Mouse (Mus musculus): ENCODE results near the gene Mindy1.

- TF ChIP-seq CTCF (IDR thresholded peaks at IDR 0.05; ENCODE audit: borderline replicate concordance, insufficient read depth, low read depth, low read length) (no peak), POLR2A (IDR thresholded peaks at IDR 0.05; ENCODE audit: borderline replicate concordance, insufficient read depth, low read length) (no peak)
These were observed 16.9 kb downstream of the Mindy1 start for GRCm38 (mm10) chr3:95298018-95298417.

Data from cerebellum, adult 2 months (tissue).